Mouse (Mus musculus) neural tube, embryonic 10.5 days (tissue): ENCODE results near the gene Colgalt1.

Experiments used
- DNase-seq: peaks from one replicate; pipeline ENCODE4 v3.0.0-alpha.2; 2017; ENCODE audit warnings: low spot score; ENCODE audit errors: extremely low spot score

Colgalt1 gene

GRCm38 (mm10) chr8:71610822-71611651 is at the start of gene Colgalt1:
Gene Colgalt1, plus strand, starts transcription at chr8:71610998.
- peak; percentile 96 for DNase-seq

GRCm38 (mm10) chr8:71561401-71561800 is 49.4 kb upstream of the Colgalt1 start:
- peak; percentile 82 for DNase-seq

DNA sequence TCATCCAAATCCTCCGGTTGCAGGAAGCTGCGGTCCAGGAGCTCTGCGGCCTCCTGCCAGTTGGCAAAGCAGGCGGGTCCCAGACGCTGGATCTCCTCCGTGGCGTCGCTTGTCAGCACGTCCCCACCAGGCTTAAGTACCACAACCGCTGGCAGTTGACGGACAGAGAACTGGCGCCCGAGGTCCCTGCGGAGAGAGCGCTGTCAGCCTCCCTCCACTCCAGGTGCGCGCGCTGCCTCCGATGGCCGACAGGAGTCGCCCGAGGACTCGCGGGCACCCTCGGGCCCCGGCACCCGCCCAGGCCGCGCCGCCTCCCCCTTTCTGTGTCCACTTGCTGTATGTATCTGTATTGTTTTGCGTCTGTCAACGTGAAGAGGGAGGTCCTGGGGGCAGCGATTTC is 48.0 kb upstream of the Colgalt1 start:
- DNase-seq: peak; percentile 68

- DNase-seq: no peak
Measured at GRCm38 (mm10) chr8:71563992-71564391, 46.8 kb upstream of the Colgalt1 start.

DNA sequence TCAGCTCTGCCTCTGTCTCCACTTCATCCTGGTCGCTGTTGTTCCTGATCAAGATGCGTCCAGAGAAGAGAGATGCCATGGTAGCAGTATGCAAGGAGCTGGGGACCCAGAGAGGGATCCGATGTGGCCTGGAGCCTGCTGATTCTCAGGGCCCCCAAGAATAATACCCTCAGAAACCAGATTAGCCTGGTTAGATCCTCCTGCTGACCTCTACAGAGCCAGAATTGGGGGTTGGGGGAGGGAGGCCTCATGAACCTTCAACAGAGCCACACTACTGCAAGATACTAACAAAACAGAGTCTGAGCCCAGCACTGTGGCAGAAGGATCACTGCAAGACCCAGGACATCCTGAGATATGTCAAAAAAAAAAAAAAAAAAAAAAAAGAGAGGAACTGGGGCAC is 44.3 kb upstream of the Colgalt1 start, which contains the start of gene Nxnl1:
TSS of gene Nxnl1 (minus strand) at position 101 of the 400 bp plus-strand sequence.
- DNase-seq: no peak

DNA sequence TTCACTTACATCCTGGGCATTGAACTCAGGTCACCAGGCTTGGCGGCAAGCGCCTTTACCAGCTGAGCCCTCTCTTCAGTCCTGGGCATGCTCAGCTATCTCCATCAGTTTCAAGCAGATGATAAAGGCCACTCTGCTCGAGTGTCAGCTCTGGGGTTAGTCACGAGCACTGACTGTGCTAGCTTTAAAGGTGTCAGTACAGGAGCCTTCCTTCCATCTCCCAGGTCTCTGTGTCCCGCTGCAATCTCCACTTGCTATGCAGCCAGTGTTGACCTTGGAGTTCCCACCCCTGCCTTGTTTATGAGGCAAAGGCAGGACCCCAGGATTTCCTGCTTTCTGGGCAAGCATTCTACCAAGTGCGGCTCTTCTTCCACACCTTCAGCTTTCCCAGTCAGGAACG is 43.2 kb upstream of the Colgalt1 start:
- no peak for DNase-seq

GRCm38 (mm10) chr8:71568387-71568937 is 42.3 kb upstream of the Colgalt1 start, which contains the start of gene Slc27a1:
Gene Slc27a1, plus strand, starts transcription at chr8:71568882.
- DNase-seq: no peak

GRCm38 (mm10) chr8:71568941-71569340 is 41.9 kb upstream of the Colgalt1 start:
- DNase-seq: no peak

- DNase-seq: peak; percentile 80
Measured at GRCm38 (mm10) chr8:71569366-71570290, 41.2 kb upstream of the Colgalt1 start.

GRCm38 (mm10) chr8:71570291-71570954 is 40.4 kb upstream of the Colgalt1 start:
- DNase-seq: peak; percentile 84

DNA sequence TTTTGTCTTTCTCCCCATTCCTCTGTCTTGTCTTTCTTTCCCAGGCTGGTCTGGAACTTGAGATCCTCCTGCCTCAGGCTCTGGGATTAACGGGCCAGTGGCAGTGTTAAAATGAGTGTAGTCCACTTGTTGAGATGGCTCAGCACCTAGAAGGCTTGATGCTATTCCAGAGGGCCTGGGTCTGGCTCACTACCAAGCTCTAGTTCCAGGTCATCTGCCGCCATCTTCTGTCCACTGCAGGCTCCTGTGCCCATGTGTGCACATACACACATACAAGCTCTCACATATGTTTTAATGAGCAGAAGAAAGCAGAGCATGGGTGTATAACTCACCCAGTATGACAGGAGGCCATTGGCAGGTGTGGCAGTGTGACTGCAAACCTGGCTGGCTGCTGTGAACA is 38.7 kb upstream of the Colgalt1 start:
- no peak for DNase-seq

GRCm38 (mm10) chr8:71572847-71573633 is 37.8 kb upstream of the Colgalt1 start:
- DNase-seq: no peak

DNA sequence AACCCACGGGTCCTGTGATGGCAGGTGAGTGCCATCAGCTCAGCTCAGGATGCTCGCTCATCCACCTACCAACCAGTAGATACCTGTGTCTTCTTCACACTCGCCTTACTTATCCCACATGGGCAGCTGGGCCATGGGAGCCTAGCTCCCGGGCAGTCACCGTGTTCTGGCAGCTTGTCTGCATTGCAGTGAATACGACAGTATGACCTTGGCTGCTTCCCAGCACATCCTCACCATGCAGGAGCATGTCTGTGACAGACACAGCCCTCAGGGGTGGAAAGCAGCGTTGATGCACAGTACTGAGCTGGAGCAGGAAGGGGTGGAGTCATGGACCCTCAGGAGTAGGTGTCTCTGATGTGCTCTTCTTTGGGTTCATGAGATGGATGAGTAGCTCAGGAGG is 36.4 kb upstream of the Colgalt1 start:
- no peak for DNase-seq

DNA sequence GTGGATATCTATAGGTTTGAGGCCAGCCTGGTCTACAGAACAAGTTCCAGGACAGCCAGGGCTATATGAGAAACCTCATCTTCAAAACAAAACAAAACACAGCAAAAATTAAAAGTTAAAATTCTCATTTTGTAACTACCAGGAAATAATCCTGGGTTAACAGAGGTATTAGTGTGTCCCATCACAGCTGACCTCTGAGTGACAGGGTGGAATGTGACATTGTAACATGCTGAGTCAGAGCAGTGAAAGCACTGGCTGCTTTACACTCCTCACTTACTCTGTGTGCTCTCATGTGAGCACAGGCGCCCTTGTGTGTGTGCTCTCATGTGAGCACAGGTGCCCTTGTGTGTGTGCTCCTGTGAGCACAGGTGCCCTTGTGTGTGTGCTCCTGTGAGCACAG is 35.8 kb upstream of the Colgalt1 start:
- DNase-seq: no peak

DNA sequence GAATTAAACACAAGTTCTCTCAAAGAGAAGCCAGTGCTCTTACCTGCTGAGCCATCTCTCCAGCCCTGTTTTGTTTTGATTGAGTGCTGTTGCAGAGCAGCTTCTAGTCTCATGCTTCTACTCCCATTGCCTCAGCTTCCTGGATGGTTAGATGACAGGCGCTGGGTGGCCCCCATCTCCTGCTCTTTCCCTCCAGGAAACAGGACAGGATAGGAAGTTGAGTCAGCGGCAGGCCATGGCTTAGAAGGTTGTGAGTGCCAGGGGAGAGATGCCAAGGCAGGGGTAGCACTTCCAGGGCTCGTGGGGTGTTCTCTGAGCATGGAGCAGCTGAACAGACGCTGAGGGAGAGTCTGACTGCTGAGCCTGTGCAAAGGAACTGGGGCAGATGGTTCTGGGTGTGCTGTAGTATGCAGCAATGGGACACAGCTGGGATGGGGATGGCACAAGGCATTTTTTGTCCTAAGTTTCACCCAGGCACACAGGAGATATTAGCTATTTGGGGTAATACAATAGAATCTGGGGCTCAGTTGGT is 32.9 kb upstream of the Colgalt1 start:
- DNase-seq: no peak

GRCm38 (mm10) chr8:71579009-71579408 is 31.8 kb upstream of the Colgalt1 start:
- no peak for DNase-seq

DNA sequence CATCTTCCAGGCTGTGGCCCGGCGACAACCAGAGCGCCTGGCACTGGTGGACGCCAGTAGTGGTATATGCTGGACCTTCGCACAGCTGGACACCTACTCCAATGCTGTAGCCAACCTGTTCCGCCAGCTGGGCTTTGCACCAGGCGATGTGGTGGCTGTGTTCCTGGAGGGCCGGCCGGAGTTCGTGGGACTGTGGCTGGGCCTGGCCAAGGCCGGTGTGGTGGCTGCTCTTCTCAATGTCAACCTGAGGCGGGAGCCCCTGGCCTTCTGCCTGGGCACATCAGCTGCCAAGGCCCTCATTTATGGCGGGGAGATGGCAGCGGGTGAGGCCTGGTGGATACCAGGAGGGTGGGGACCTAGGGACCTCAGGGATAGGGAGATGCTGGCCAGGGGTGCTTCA is 31.3 kb upstream of the Colgalt1 start:
- no peak for DNase-seq

- no peak for DNase-seq
Measured at GRCm38 (mm10) chr8:71580201-71580600, 30.6 kb upstream of the Colgalt1 start.

DNA sequence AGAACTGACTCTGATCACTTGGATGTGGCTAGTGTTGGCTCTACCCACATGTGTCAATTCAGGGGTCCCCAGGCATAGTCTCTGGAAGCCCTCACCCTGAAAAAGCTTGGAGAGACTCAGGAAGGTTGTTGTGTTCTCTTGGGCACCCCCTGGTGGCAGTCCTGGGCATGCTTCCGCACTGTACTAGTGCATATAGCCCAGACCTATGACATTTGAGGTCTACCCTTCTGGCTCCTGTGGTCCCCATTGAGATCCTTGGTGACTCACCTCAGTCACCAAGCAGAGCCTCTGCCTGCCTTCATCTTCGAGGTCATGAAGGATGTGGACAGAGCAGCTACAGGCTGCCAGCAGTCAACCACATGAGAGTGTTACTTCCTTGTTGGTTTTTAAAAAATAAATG is 23.9 kb upstream of the Colgalt1 start:
- DNase-seq: peak; percentile 44

DNA sequence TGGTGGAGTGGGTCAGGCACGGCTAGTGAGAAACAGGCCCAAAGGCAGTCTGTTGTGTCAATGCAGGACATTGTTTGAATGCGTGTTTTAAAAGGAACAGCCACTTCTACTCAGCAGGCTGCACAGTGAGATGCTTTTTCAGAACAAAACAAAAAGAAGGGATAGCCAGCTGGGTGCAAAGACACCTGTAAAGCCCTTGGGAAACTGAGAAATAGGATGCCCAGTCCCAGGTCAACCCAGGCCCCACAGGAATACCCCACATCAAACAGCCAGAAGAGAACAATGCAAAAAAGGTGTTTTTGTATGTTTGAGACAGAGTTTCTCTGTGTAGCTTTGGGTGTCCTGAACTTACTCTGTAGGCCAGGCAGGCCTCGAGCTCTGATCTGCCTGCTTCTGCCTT is 22.0 kb upstream of the Colgalt1 start:
- no peak for DNase-seq
